Mouse (Mus musculus) liver, embryonic 14.5 days (tissue): Measurements from ENCODE around the gene Spag17. TPM values are rescaled to one million over a fixed set of nuclear protein-coding genes. Genes with fewer than 3 reads are reported as not detected.

Experiments used
- ATAC-seq: fragments of 200-750 bp; cut with Nextera tagmentation; 2 replicates; pipeline ENCODE4 v1.8.0; 2017; ENCODE audit warnings: moderate number of reproducible peaks, mild to moderate bottlenecking, moderate library complexity; ENCODE audit not compliant: insufficient read depth
- DNase-seq, 3 experiments: peaks; one replicate each; pipeline ENCODE4 v3.0.0-alpha.2; 2012 to 2013; ENCODE audit warnings: low read depth in 3 of 3, low spot score in 3 of 3
- H3K27ac ChIP-seq: fragments of 300-500 bp; sonication (generic); 2 replicates; pipeline ENCODE4 v1.5.1; 2014; ENCODE audit warnings: moderate library complexity, mild to moderate bottlenecking, control low read depth, inconsistent platforms
- H3K27me3 ChIP-seq: fragments of 300-500 bp; sonication (generic); 2 replicates; pipeline ENCODE4 v1.6.1; 2014; ENCODE audit warnings: mild to moderate bottlenecking, low read length, moderate library complexity; ENCODE audit not compliant: control insufficient read depth, insufficient read depth
- H3K36me3 ChIP-seq: fragments of 300-500 bp; sonication (generic); replicated peaks from 2 replicates; pipeline ENCODE4 v1.6.1; 2014; ENCODE audit warnings: low read depth; ENCODE audit not compliant: control insufficient read depth, insufficient read depth
- H3K4me1 ChIP-seq, 2 experiments: fragments of 200-500 bp in 1 of 2; fragments of 300-500 bp in 1 of 2; sonication (generic) in 1 of 2; replicated peaks; 2 replicates each; pipeline ENCODE4 v1.6.1; 2012 to 2014; ENCODE audit warnings: antibody characterized with exemption in 1 of 2, inconsistent platforms in 1 of 2, low read length in 1 of 2; ENCODE audit not compliant: control insufficient read depth in 2 of 2, insufficient read depth in 2 of 2
- H3K4me2 ChIP-seq: fragments of 300-500 bp; sonication (generic); 2 replicates; pipeline ENCODE4 v1.6.1; 2014; ENCODE audit warnings: low read depth, mild to moderate bottlenecking, control low read depth, moderate library complexity
- H3K4me3 ChIP-seq, 2 experiments: fragments of 200-500 bp in 1 of 2; fragments of 300-500 bp in 1 of 2; sonication (generic) in 1 of 2; 2 replicates each; pipeline ENCODE4 v1.5.1; 2012 to 2014; ENCODE audit warnings: low read depth in 2 of 2, low read length in 2 of 2, mild to moderate bottlenecking in 2 of 2, control low read depth in 1 of 2, inconsistent platforms in 1 of 2, moderate library complexity in 1 of 2; ENCODE audit not compliant: insufficient read depth in 1 of 2
- H3K9ac ChIP-seq: fragments of 300-500 bp; sonication (generic); replicated peaks from 2 replicates; pipeline ENCODE4 v1.6.1; 2014; ENCODE audit warnings: mild to moderate bottlenecking, control low read depth, moderate library complexity
- H3K9me3 ChIP-seq: fragments of 300-500 bp; sonication (generic); 2 replicates; pipeline ENCODE4 v1.6.1; 2016; ENCODE audit warnings: low read length, mixed read lengths; ENCODE audit not compliant: control insufficient read depth
- CTCF ChIP-seq: IDR thresholded peaks from 2 replicates; pipeline ENCODE4 v1.5.1; 2016; ENCODE audit warnings: antibody characterized with exemption, low read depth, control low read depth
- EP300 ChIP-seq: IDR thresholded peaks from 2 replicates; pipeline ENCODE4 v1.6.1; 2016; ENCODE audit warnings: antibody characterized with exemption, low read depth
- WGBS: fragments of 180-500 bp; shearing (Covaris S2); extraction: QIAGEN DNeasy Blood & Tissue Kit; methylation state at CpG from one replicate; pipeline ENCODE4 v1.1.7; 2014; ENCODE audit not compliant: insufficient replicate concordance; 5-methylcytosine and 5-hydroxymethylcytosine counted together
- polyA plus RNA-seq, 2 experiments: library from polyadenylated mRNA; depleted of rRNA in 1 of 2; stranded (reverse) in 1 of 2; unstranded in 1 of 2; fragments of >200 nt; fragmentation: Nextera tagmentation in 1 of 2; extraction: Ambion mirVana in 1 of 2; gene quantifications; 2 replicates each; pipeline versions ENCODE4 v1.2.1 to v1.2.3; 2012 to 2014

Spag17 gene
- polyA plus RNA-seq, 2 experiments, result 0.02 to 0.09 TPM

- DNase-seq, result no peak
Observed at GRCm38 (mm10) chr3:99936159-99936558, 51.0 kb downstream of the Spag17 start.

GRCm38 (mm10) chr3:99938611-99939286, 53.5 kb downstream of the Spag17 start:
- no peaks in the 10 kb centered on the region for H3K4me1 ChIP-seq
- 24% methylated on average over 8 of the region's 8 CpGs for WGBS
- ATAC-seq, result no peak
- no peak overlapping the region for H3K9ac ChIP-seq
- H3K36me3 ChIP-seq, result no peaks in the 10 kb centered on the region
- TF ChIP-seq EP300 (no peak), CTCF (peak; percentile 20; the same call in 1 of the 2 replicates)
- no peak overlapping the region for H3K27ac ChIP-seq
- no peak overlapping the region for H3K4me2 ChIP-seq
- H3K27me3 ChIP-seq, result no peaks in the 10 kb centered on the region
- no peak for DNase-seq
- H3K4me3 ChIP-seq, result no peak overlapping the region
- H3K9me3 ChIP-seq, result no peaks in the 10 kb centered on the region

More at GRCm38 (mm10) chr3:99936159-99936558, 51.0 kb downstream of the Spag17 start:
- TF ChIP-seq EP300, result no peak
- TF ChIP-seq CTCF, result peak; percentile 42; the same call in 1 of the 2 replicates
- 40% methylated on average over 1 of the region's 1 CpGs for WGBS
- H3K27ac ChIP-seq, result no peak overlapping the region
- no peak overlapping the region for H3K4me3 ChIP-seq
- H3K9me3 ChIP-seq, result no peaks in the 10 kb centered on the region
- no peaks in the 10 kb centered on the region for H3K27me3 ChIP-seq
- H3K9ac ChIP-seq, result no peak overlapping the region
- H3K4me2 ChIP-seq, result no peak overlapping the region
- no peak for ATAC-seq
- H3K36me3 ChIP-seq, result no peaks in the 10 kb centered on the region
- no peaks in the 10 kb centered on the region for H3K4me1 ChIP-seq

- DNase-seq, result no peak
Observed at GRCm38 (mm10) chr3:99945171-99945570, 60.0 kb downstream of the Spag17 start.

GRCm38 (mm10) chr3:99954039-99954602, 68.9 kb downstream of the Spag17 start:
- TF ChIP-seq EP300, result no peak
- TF ChIP-seq CTCF, result no peak
- H3K4me1 ChIP-seq, result no peaks in the 10 kb centered on the region
- H3K36me3 ChIP-seq, result no peaks in the 10 kb centered on the region
- no peaks in the 10 kb centered on the region for H3K27me3 ChIP-seq
- no peaks in the 10 kb centered on the region for H3K9me3 ChIP-seq
- no peak overlapping the region for H3K27ac ChIP-seq
- no peak overlapping the region for H3K4me2 ChIP-seq
- 59% methylated on average over 9 of the region's 9 CpGs for WGBS
- ATAC-seq (no peak), DNase-seq (no peak)
- H3K9ac ChIP-seq, result no peak overlapping the region
- no peak overlapping the region for H3K4me3 ChIP-seq

More at GRCm38 (mm10) chr3:99945171-99945570, 60.0 kb downstream of the Spag17 start:
- Histone ChIP-seq H3K4me1 (no peaks in the 10 kb centered on the region), H3K9me3 (no peaks in the 10 kb centered on the region), H3K27me3 (no peaks in the 10 kb centered on the region), H3K9ac (no peak overlapping the region), H3K4me2 (no peak overlapping the region), H3K27ac (no peak overlapping the region), H3K36me3 (no peaks in the 10 kb centered on the region), H3K4me3 (no peak overlapping the region)
- TF ChIP-seq CTCF (no peak), EP300 (no peak)
- ATAC-seq, result no peak
- 57% methylated on average over 2 of the region's 2 CpGs for WGBS

- H3K27me3 ChIP-seq, result no peaks in the 10 kb centered on the region
- H3K4me3 ChIP-seq, result no peak overlapping the region
- TF ChIP-seq CTCF (no peak), EP300 (no peak)
- no peak overlapping the region for H3K27ac ChIP-seq
- ATAC-seq (no peak), DNase-seq (no peak)
- H3K4me1 ChIP-seq, result no peaks in the 10 kb centered on the region
- H3K9ac ChIP-seq, result no peak overlapping the region
- no peaks in the 10 kb centered on the region for H3K9me3 ChIP-seq
- H3K4me2 ChIP-seq, result no peak overlapping the region
- no peaks in the 10 kb centered on the region for H3K36me3 ChIP-seq
Observed at GRCm38 (mm10) chr3:99956517-99956916, 71.3 kb downstream of the Spag17 start.
